Mouse (Mus musculus): Measurements from ENCODE around the gene Selenop. TPM values are rescaled to one million over a fixed set of nuclear protein-coding genes. Genes with fewer than 3 reads are reported as not detected.
"Not testable (repeated sequence)": the region's sequence is repeated elsewhere in the genome, so short reads cannot be mapped to it uniquely, and the experiment has no call there.

The Selenop gene
- polyA plus RNA-seq (2014; fragmentation: Nextera tagmentation; extraction: Ambion mirVana): 47.6 and 131 TPM in 2 replicates

DNA sequence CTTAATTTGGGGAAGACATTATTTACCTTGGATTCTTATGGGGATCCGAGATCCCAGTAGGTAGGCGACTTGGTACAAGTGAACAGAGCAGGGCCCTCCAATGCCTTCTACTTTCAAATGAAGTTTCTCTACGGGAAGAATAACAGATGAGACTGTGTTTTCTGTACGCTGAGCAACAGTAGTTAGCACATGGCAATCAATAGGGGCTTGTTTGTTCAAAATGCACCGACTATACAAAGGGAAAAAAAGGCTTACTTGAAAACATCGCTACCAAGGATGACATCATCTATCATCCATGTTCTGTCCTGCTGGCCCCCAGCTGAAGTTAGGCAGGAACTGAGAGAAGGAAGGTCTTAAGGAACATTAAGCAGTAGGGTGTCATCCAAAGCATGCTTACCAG lies at the start of gene Selenop:
Gene Selenop (plus strand): TSS at position 301 of the 400 bp plus-strand sequence.
- WGBS: 85% methylated on average over 6 of the region's 6 CpGs
- Histone ChIP-seq H3K4me1 (ENCODE audit: control insufficient read depth, insufficient read depth, low read length) (no peaks in the 10 kb centered on the region), H3K27me3 (ENCODE audit: control insufficient read depth, insufficient read depth, low read length) (no peaks in the 10 kb centered on the region), H3K9me3 (ENCODE audit: control insufficient read depth, low read length) (no peaks in the 10 kb centered on the region), H3K4me2 (ENCODE audit: low read length) (no peak within 1 kb of the TSS), H3K27ac (replicated peaks; ENCODE audit: low read depth, low read length) (no peak within 1 kb of the TSS), H3K9ac (replicated peaks; ENCODE audit: low read length) (no peak within 1 kb of the TSS), H3K4me3 (replicated peaks; ENCODE audit: low read depth, low read length) (no peak within 1 kb of the TSS), H3K36me3 (ENCODE audit: control insufficient read depth, insufficient read depth, low read length) (no peaks in the 10 kb centered on the region)
- DNase-seq: no peak
- no peak for ATAC-seq (ENCODE audit: low FRiP score, low TSS enrichment)

DNA sequence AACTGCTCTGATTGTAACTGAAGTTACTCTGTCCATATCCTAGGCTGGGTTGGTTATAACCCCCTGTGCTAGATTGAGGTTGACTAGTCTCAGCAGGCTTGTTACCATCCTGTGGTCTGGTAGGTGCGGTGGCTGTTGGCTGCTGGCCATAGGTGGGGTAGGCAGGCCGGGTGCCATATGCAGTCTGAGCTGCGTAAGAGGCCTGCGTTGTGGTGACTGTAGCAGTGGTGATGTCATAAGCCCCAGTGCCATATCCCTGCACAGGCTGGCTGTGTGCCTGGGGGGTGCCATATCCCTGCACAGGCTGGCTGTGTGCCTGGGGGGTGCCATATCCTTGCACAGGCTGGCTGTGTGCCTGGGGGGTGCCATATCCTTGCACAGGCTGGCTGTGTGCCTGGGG lies 49.7 kb upstream of the Selenop start:
- not testable (repeated sequence) for H3K4me1 ChIP-seq (ENCODE audit: control insufficient read depth, insufficient read depth, low read length); H3K9ac ChIP-seq (replicated peaks; ENCODE audit: low read length); H3K9me3 ChIP-seq (ENCODE audit: control insufficient read depth, low read length); H3K36me3 ChIP-seq (ENCODE audit: control insufficient read depth, insufficient read depth, low read length); DNase-seq; H3K4me3 ChIP-seq (replicated peaks; ENCODE audit: low read depth, low read length); H3K27ac ChIP-seq (replicated peaks; ENCODE audit: low read depth, low read length); H3K4me2 ChIP-seq (ENCODE audit: low read length); ATAC-seq (ENCODE audit: low FRiP score, low TSS enrichment); H3K27me3 ChIP-seq (ENCODE audit: control insufficient read depth, insufficient read depth, low read length)
- WGBS: 98% methylated on average over 4 of the region's 4 CpGs

DNA sequence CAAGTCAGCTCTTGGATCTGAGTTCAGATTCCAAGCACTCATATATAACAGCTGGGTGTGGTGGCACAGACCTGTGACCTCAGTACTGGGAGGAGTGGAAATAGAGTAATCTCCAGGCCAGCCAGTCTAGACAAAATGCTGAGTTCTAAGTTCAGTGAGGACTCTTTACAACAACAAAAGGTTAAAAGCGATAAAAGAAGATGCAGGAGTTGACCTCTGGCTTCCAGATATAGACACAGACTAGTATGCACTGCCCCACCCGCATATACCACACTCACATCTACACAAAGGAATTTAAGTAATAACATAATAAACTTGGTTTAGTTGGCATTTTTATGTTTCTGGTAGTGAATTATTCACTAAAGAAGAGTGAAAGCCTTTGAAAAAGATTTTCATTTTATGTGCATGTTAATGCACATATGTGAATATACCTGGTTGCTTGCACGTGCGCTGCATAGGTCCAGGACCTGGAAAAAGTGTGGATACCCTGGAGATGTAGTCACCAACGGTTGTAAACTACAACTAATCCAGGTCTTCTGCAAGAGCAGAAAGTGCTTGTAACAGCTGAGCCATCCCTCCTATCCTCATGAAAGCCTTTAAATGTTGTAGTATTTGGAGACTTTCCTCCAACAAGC lies 45.4 kb upstream of the Selenop start:
- no peaks in the 10 kb centered on the region for H3K36me3 ChIP-seq (ENCODE audit: control insufficient read depth, insufficient read depth, low read length)
- 93% methylated on average over 5 of the region's 5 CpGs for WGBS
- DNase-seq: no peak

DNA sequence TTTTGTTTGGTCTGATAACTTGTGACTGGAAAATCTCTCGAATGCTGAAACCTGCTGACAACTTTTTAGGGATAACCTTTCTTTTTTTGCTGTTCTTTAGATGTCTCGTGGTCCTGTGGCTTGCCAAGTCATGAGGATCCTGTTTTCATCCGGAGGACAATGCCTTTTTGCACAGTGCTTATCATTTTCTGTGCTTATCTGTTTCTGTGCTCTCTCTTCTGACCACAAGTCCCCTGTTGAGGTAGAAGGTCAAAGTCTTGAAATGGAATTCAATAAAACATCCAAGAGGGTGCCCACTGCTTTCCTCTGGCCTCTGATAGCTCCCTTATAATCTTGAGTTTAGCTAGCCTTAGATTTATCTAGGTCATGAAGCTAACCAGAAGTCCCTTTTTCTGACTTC lies 41.8 kb upstream of the Selenop start:
- Histone ChIP-seq H3K9ac (replicated peaks; ENCODE audit: low read length) (no peak overlapping the region), H3K4me1 (ENCODE audit: control insufficient read depth, insufficient read depth, low read length) (no peaks in the 10 kb centered on the region), H3K4me3 (replicated peaks; ENCODE audit: low read depth, low read length) (no peak overlapping the region), H3K36me3 (ENCODE audit: control insufficient read depth, insufficient read depth, low read length) (no peaks in the 10 kb centered on the region), H3K9me3 (ENCODE audit: control insufficient read depth, low read length) (no peaks in the 10 kb centered on the region), H3K27me3 (ENCODE audit: control insufficient read depth, insufficient read depth, low read length) (no peaks in the 10 kb centered on the region), H3K4me2 (ENCODE audit: low read length) (no peak overlapping the region), H3K27ac (replicated peaks; ENCODE audit: low read depth, low read length) (no peak overlapping the region)
- 83% methylated on average over 3 of the region's 3 CpGs for WGBS
- ATAC-seq (ENCODE audit: low FRiP score, low TSS enrichment) (no peak), DNase-seq (no peak)

More for the DNA sequence above, 45.4 kb upstream of the Selenop start:
- no peaks in the 10 kb centered on the region for H3K4me1 ChIP-seq (ENCODE audit: control insufficient read depth, insufficient read depth, low read length)
- no peak overlapping the region for H3K4me2 ChIP-seq (ENCODE audit: low read length)
- no peak overlapping the region for H3K27ac ChIP-seq (replicated peaks; ENCODE audit: low read depth, low read length)
- H3K27me3 ChIP-seq (ENCODE audit: control insufficient read depth, insufficient read depth, low read length): no peaks in the 10 kb centered on the region
- ATAC-seq (ENCODE audit: low FRiP score, low TSS enrichment): no peak
- no peak overlapping the region for H3K9ac ChIP-seq (replicated peaks; ENCODE audit: low read length)
- no peak overlapping the region for H3K4me3 ChIP-seq (replicated peaks; ENCODE audit: low read depth, low read length)
- H3K9me3 ChIP-seq (ENCODE audit: control insufficient read depth, low read length): no peaks in the 10 kb centered on the region

DNA sequence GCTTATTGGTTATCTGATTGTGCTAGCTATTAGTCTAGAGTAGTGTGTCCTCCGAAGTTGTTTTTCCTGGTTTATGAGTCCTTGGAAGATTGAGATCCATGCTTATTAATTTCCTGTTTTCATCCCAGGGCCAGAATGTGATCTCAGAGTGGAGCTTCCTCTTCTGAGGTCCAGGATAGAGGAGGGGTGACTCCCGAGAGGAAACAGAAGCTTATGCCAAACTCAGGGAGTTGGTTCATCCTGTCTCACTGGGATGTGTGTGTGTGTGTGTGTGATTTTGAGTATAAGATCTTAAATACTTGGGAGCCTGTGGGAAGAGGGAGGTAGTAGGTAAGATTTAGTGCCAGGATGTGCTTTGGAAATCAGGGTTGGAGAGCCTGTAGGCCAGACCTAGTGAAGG lies 40.2 kb upstream of the Selenop start:
- H3K4me1 ChIP-seq (ENCODE audit: control insufficient read depth, insufficient read depth, low read length): no peaks in the 10 kb centered on the region
- no peak overlapping the region for H3K4me2 ChIP-seq (ENCODE audit: low read length)
- WGBS: 87% methylated on average over 2 of the region's 2 CpGs
- no peak for ATAC-seq (ENCODE audit: low FRiP score, low TSS enrichment)
- H3K4me3 ChIP-seq (replicated peaks; ENCODE audit: low read depth, low read length): no peak overlapping the region
- no peak overlapping the region for H3K27ac ChIP-seq (replicated peaks; ENCODE audit: low read depth, low read length)
- H3K27me3 ChIP-seq (ENCODE audit: control insufficient read depth, insufficient read depth, low read length): no peaks in the 10 kb centered on the region
- no peaks in the 10 kb centered on the region for H3K9me3 ChIP-seq (ENCODE audit: control insufficient read depth, low read length)
- no peak for DNase-seq
- H3K9ac ChIP-seq (replicated peaks; ENCODE audit: low read length): no peak overlapping the region
- H3K36me3 ChIP-seq (ENCODE audit: control insufficient read depth, insufficient read depth, low read length): no peaks in the 10 kb centered on the region

DNA sequence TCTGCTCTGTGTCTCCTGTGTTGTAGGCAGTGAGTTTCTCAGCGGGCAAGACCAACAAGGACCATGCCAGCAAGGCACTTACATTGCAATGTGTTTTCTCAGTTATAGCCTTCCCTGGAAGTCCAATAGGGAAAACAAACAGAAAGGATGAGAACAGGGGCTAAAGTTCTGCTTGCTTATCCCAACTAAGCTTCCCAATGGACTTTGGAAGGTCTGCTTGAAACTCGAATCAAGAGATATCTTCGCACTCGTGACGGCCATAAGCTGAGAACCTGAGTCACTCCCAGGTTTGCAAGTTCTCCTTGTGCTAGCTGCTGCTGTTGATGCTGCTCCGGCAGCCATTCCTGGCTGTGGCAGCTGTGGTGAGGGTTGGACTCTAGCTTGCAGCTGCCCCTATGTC lies 39.4 kb upstream of the Selenop start:
- H3K4me3 ChIP-seq (replicated peaks; ENCODE audit: low read depth, low read length): no peak overlapping the region
- H3K4me2 ChIP-seq (ENCODE audit: low read length): no peak overlapping the region
- H3K9me3 ChIP-seq (ENCODE audit: control insufficient read depth, low read length): no peaks in the 10 kb centered on the region
- H3K9ac ChIP-seq (replicated peaks; ENCODE audit: low read length): no peak overlapping the region
- WGBS: 95% methylated on average over 6 of the region's 6 CpGs
- ATAC-seq (ENCODE audit: low FRiP score, low TSS enrichment): no peak
- H3K36me3 ChIP-seq (ENCODE audit: control insufficient read depth, insufficient read depth, low read length): no peaks in the 10 kb centered on the region
- H3K4me1 ChIP-seq (ENCODE audit: control insufficient read depth, insufficient read depth, low read length): no peaks in the 10 kb centered on the region
- DNase-seq: no peak
- no peaks in the 10 kb centered on the region for H3K27me3 ChIP-seq (ENCODE audit: control insufficient read depth, insufficient read depth, low read length)
- H3K27ac ChIP-seq (replicated peaks; ENCODE audit: low read depth, low read length): no peak overlapping the region

DNA sequence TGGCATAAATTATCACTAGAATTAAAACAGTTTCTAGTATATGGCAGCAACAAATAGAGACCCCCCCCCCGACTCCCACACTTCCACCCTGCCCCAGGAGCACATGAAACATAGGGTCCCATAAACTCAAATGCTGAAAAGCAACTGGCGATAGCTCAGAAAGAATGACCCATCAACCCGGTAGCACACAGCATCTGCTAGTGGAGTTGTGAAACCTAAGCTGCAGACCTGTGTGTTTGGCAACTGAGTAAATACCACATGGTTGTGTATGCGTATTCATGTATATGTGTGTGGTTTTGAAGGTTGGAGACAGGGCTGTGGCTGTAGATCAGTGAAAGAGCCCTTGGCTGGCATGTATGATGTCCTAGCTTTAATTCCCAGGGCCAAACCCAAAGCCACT lies 37.3 kb upstream of the Selenop start:
- H3K9me3 ChIP-seq (ENCODE audit: control insufficient read depth, low read length): no peaks in the 10 kb centered on the region
- DNase-seq (no peak), ATAC-seq (ENCODE audit: low FRiP score, low TSS enrichment) (no peak)
- H3K9ac ChIP-seq (replicated peaks; ENCODE audit: low read length): no peak overlapping the region
- H3K4me2 ChIP-seq (ENCODE audit: low read length): no peak overlapping the region
- no peaks in the 10 kb centered on the region for H3K27me3 ChIP-seq (ENCODE audit: control insufficient read depth, insufficient read depth, low read length)
- no peak overlapping the region for H3K4me3 ChIP-seq (replicated peaks; ENCODE audit: low read depth, low read length)
- no peaks in the 10 kb centered on the region for H3K36me3 ChIP-seq (ENCODE audit: control insufficient read depth, insufficient read depth, low read length)
- no peak overlapping the region for H3K27ac ChIP-seq (replicated peaks; ENCODE audit: low read depth, low read length)
- 91% methylated on average over 4 of the region's 4 CpGs for WGBS
- no peaks in the 10 kb centered on the region for H3K4me1 ChIP-seq (ENCODE audit: control insufficient read depth, insufficient read depth, low read length)

DNA sequence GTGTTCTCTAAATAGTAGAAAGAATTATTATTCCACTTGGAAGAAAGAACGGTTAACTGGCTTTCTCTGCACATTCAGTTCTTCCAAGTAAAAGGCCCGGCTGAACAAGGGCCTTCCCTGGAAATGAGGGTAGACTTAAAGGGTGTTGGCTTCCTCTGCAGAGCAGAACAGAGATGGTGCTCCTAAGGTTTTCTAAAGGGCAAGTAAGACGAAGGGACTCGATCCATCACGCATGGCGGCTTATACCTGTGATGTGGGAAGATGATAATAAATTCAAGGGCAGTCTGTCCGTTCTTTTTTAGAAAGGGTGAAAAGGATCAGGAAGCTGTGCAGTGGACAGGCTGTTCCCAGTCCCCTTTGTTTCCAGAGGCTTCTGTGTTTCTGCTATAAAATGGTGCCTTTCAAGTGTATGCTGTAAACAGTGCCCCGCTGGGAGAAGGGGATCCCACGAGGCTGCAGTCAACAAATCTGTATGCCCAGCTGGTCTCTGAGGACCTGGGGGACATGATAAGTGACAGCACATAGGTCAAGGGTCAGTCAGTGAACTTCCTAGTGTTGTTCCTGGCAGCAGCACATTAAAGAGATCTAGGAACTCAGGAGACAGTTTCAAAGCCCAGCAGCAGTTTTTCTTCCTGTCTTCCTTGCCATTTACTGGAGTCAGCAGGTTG lies 36.0 kb upstream of the Selenop start:
- Histone ChIP-seq H3K4me1 (ENCODE audit: control insufficient read depth, insufficient read depth, low read length) (no peaks in the 10 kb centered on the region), H3K9ac (replicated peaks; ENCODE audit: low read length) (no peak overlapping the region), H3K27ac (replicated peaks; ENCODE audit: low read depth, low read length) (no peak overlapping the region), H3K4me3 (replicated peaks; ENCODE audit: low read depth, low read length) (no peak overlapping the region), H3K27me3 (ENCODE audit: control insufficient read depth, insufficient read depth, low read length) (no peaks in the 10 kb centered on the region), H3K4me2 (ENCODE audit: low read length) (no peak overlapping the region), H3K36me3 (ENCODE audit: control insufficient read depth, insufficient read depth, low read length) (no peaks in the 10 kb centered on the region), H3K9me3 (ENCODE audit: control insufficient read depth, low read length) (no peaks in the 10 kb centered on the region)
- 37% methylated on average over 9 of the region's 9 CpGs for WGBS
- ATAC-seq (ENCODE audit: low FRiP score, low TSS enrichment) (no peak), DNase-seq (peak; percentile 31)

Measured in midbrain, embryonic 14.5 days (tissue).